Mouse (Mus musculus): ENCODE data around the gene Il4i1. TPM values are rescaled to one million over a fixed set of nuclear protein-coding genes. Genes with fewer than 3 reads are reported as not detected.
A peak's percentile ranks its signal among the peaks of the same experiment; 100 is the strongest.

Il4i1 gene
- total RNA-seq (2021) (under 1 TPM; 0.61 to 0.70 TPM), polyA plus RNA-seq (2012; rRNA removed) (1.3 and 1.5 TPM in 2 replicates)
- long read RNA-seq, partial matches to known transcripts: 1 of 4 reads
- long read RNA-seq, other reads (novel, unspliced or antisense): 2 of 4 reads

- H3K79me2 ChIP-seq (replicated peaks; ENCODE audit: control insufficient read depth, insufficient read depth, low read length): peaks cover 3% of the 10 kb centered on the region
- peak within 1 kb of the TSS; percentile 97 for H3K9ac ChIP-seq (ENCODE audit: low read depth, low read length)
- peaks cover 14% of the 10 kb centered on the region for H3K36me3 ChIP-seq (ENCODE audit: control insufficient read depth, insufficient read depth, low read length)
- intact Hi-C loops (cut with DNase I): loop anchor here (2.0 to 10.0 kb wide), 3 partner anchors 67 to 441 kb away; partner anchors contain the start of genes Med25 and Vrk3
- TF ChIP-seq POLR2A (IDR thresholded peaks at IDR 0.05; ENCODE audit: insufficient read depth, low read depth, low read length) (peak; percentile 64), CTCF (IDR thresholded peaks at IDR 0.05) (peak; percentile 40), EP300 (IDR thresholded peaks at IDR 0.05; ENCODE audit: insufficient read depth, low read depth, low read length) (0 out of 2 replicates have a peak, but pooled peaks have one; percentile 11)
- peak; percentile 98 to 99 for DNase-seq
- H3K4me3 ChIP-seq: peak within 1 kb of the TSS; percentile 81
- H3K27ac ChIP-seq: peak within 1 kb of the TSS; percentile 93
- H3K27me3 ChIP-seq (ENCODE audit: control insufficient read depth, insufficient read depth, low read length): no peaks in the 10 kb centered on the region
- under 1% methylated on average over 62 of the region's 62 CpGs for WGBS
- peaks cover 21% of the 10 kb centered on the region for H3K4me1 ChIP-seq (ENCODE audit: control insufficient read depth, insufficient read depth, low read length)
Observed at GRCm38 (mm10) chr7:44815721-44816469, at the start of gene Il4i1, which contains the start of gene Nup62. Gene Il4i1 (plus strand): TSS chr7:44816387. Gene Nup62 (plus strand): TSS chr7:44816088.

GRCm38 (mm10) chr7:44768129-44768528 is 48.1 kb upstream of the Il4i1 start:
- Histone ChIP-seq H3K27ac (no peak overlapping the region), H3K4me1 (ENCODE audit: control insufficient read depth, insufficient read depth, low read length) (no peaks in the 10 kb centered on the region), H3K9ac (ENCODE audit: low read depth, low read length) (no peak overlapping the region), H3K4me3 (no peak overlapping the region), H3K79me2 (replicated peaks; ENCODE audit: control insufficient read depth, insufficient read depth, low read length) (no peaks in the 10 kb centered on the region), H3K36me3 (ENCODE audit: control insufficient read depth, insufficient read depth, low read length) (no peaks in the 10 kb centered on the region), H3K27me3 (ENCODE audit: control insufficient read depth, insufficient read depth, low read length) (no peaks in the 10 kb centered on the region)
- WGBS: 92% methylated on average over 5 of the region's 5 CpGs
- DNase-seq: no peak
- no peak for TF ChIP-seq EP300 (IDR thresholded peaks at IDR 0.05; ENCODE audit: insufficient read depth, low read depth, low read length)
- no peak for TF ChIP-seq POLR2A (IDR thresholded peaks at IDR 0.05; ENCODE audit: insufficient read depth, low read depth, low read length)
- TF ChIP-seq CTCF (IDR thresholded peaks at IDR 0.05): no peak
- intact Hi-C loops (cut with DNase I): no loop called here

GRCm38 (mm10) chr7:44770046-44770578 is 46.1 kb upstream of the Il4i1 start:
- no peaks in the 10 kb centered on the region for H3K79me2 ChIP-seq (replicated peaks; ENCODE audit: control insufficient read depth, insufficient read depth, low read length)
- TF ChIP-seq CTCF (IDR thresholded peaks at IDR 0.05) (no peak), EP300 (IDR thresholded peaks at IDR 0.05; ENCODE audit: insufficient read depth, low read depth, low read length) (0 out of 2 replicates have a peak, but pooled peaks have one; percentile 57)
- no peak overlapping the region for H3K27ac ChIP-seq
- no peak overlapping the region for H3K4me3 ChIP-seq
- no peaks in the 10 kb centered on the region for H3K36me3 ChIP-seq (ENCODE audit: control insufficient read depth, insufficient read depth, low read length)
- no peaks in the 10 kb centered on the region for H3K4me1 ChIP-seq (ENCODE audit: control insufficient read depth, insufficient read depth, low read length)
- H3K9ac ChIP-seq (ENCODE audit: low read depth, low read length): no peak overlapping the region
- DNase-seq: peak; percentile 47 to 66
- no peaks in the 10 kb centered on the region for H3K27me3 ChIP-seq (ENCODE audit: control insufficient read depth, insufficient read depth, low read length)
- 16% methylated on average over 6 of the region's 6 CpGs for WGBS
- intact Hi-C loops (cut with DNase I): no loop called here

GRCm38 (mm10) chr7:44772591-44773204 is 43.5 kb upstream of the Il4i1 start:
- no peak for DNase-seq
- intact Hi-C loops (cut with DNase I): no loop called here
- TF ChIP-seq POLR2A (IDR thresholded peaks at IDR 0.05; ENCODE audit: insufficient read depth, low read depth, low read length): no peak
- no peak for TF ChIP-seq EP300 (IDR thresholded peaks at IDR 0.05; ENCODE audit: insufficient read depth, low read depth, low read length)
- TF ChIP-seq CTCF (IDR thresholded peaks at IDR 0.05): no peak

GRCm38 (mm10) chr7:44776849-44777498 is 39.2 kb upstream of the Il4i1 start:
- Histone ChIP-seq H3K27ac (no peak overlapping the region), H3K27me3 (ENCODE audit: control insufficient read depth, insufficient read depth, low read length) (no peaks in the 10 kb centered on the region), H3K79me2 (replicated peaks; ENCODE audit: control insufficient read depth, insufficient read depth, low read length) (no peaks in the 10 kb centered on the region), H3K9ac (ENCODE audit: low read depth, low read length) (no peak overlapping the region), H3K36me3 (ENCODE audit: control insufficient read depth, insufficient read depth, low read length) (no peaks in the 10 kb centered on the region), H3K4me1 (ENCODE audit: control insufficient read depth, insufficient read depth, low read length) (no peaks in the 10 kb centered on the region), H3K4me3 (no peak overlapping the region)
- TF ChIP-seq CTCF (IDR thresholded peaks at IDR 0.05) (no peak), POLR2A (IDR thresholded peaks at IDR 0.05; ENCODE audit: insufficient read depth, low read depth, low read length) (no peak), EP300 (IDR thresholded peaks at IDR 0.05; ENCODE audit: insufficient read depth, low read depth, low read length) (no peak)
- 90% methylated on average over 9 of the region's 9 CpGs for WGBS
- no peak for DNase-seq
- intact Hi-C loops (cut with DNase I): no loop called here

More at GRCm38 (mm10) chr7:44772591-44773204, 43.5 kb upstream of the Il4i1 start:
- Histone ChIP-seq H3K27ac (no peak overlapping the region), H3K9ac (ENCODE audit: low read depth, low read length) (no peak overlapping the region), H3K36me3 (ENCODE audit: control insufficient read depth, insufficient read depth, low read length) (no peaks in the 10 kb centered on the region), H3K4me3 (no peak overlapping the region), H3K79me2 (replicated peaks; ENCODE audit: control insufficient read depth, insufficient read depth, low read length) (no peaks in the 10 kb centered on the region), H3K27me3 (ENCODE audit: control insufficient read depth, insufficient read depth, low read length) (no peaks in the 10 kb centered on the region), H3K4me1 (ENCODE audit: control insufficient read depth, insufficient read depth, low read length) (no peaks in the 10 kb centered on the region)
- 73% methylated on average over 8 of the region's 8 CpGs for WGBS
